Mouse (Mus musculus) bone marrow macrophage, adult 2 months (primary cell): ENCODE data around the gene Coq9. TPM values are rescaled to one million over a fixed set of nuclear protein-coding genes. Genes with fewer than 3 reads are reported as not detected.

Experiments used
- H3K27ac ChIP-seq: 2 replicates; pipeline ENCODE4 v1.5.1; 2012; ENCODE audit warnings: low read depth, low read length; ENCODE audit not compliant: insufficient read depth
- H3K4me1 ChIP-seq: 2 replicates; pipeline ENCODE4 v1.6.1; 2012; ENCODE audit warnings: low read length; ENCODE audit not compliant: control insufficient read depth, insufficient read depth
- H3K4me3 ChIP-seq: 2 replicates; pipeline ENCODE4 v1.5.1; 2012; ENCODE audit warnings: mild to moderate bottlenecking, low read length, moderate library complexity; ENCODE audit not compliant: insufficient read depth
- CTCF ChIP-seq: IDR thresholded peaks from 2 replicates; pipeline ENCODE4 v1.5.1; 2012; ENCODE audit warnings: low read depth, mild to moderate bottlenecking, low read length, moderate library complexity
- POLR2A ChIP-seq: IDR thresholded peaks from 2 replicates; pipeline ENCODE4 v1.6.1; 2012; ENCODE audit warnings: mild to moderate bottlenecking, low read depth, low read length, borderline replicate concordance
- polyA plus RNA-seq: library from polyadenylated mRNA; stranded (reverse); fragments of >200 nt; gene quantifications from 2 replicates; pipeline ENCODE4 v1.2.4, GENCODE M21; 2012; ENCODE audit not compliant: missing spikeins, insufficient read depth, insufficient read length

Gene Coq9
- polyA plus RNA-seq, 1 experiment: 34.1 TPM

- no peaks in the 10 kb centered on the region for H3K4me1 ChIP-seq
- TF ChIP-seq CTCF (no peak), POLR2A (no peak)
- no peak overlapping the region for H3K4me3 ChIP-seq
- no peak overlapping the region for H3K27ac ChIP-seq
Observed at GRCm38 (mm10) chr8:94865292-94865691, 27.2 kb downstream of the Coq9 start.

- Histone ChIP-seq H3K4me3 (no peak overlapping the region), H3K4me1 (0 out of 2 replicates have a peak, but pooled peaks cover 2% of the 10 kb centered on the region), H3K27ac (no peak overlapping the region)
- no peak for TF ChIP-seq POLR2A
- TF ChIP-seq CTCF: no peak
Observed at GRCm38 (mm10) chr8:94866921-94867320, 28.8 kb downstream of the Coq9 start.

GRCm38 (mm10) chr8:94869146-94869545 is 31.0 kb downstream of the Coq9 start:
- 0 out of 2 replicates have a peak, but pooled peaks cover 2% of the 10 kb centered on the region for H3K4me1 ChIP-seq
- H3K4me3 ChIP-seq: no peak overlapping the region
- no peak overlapping the region for H3K27ac ChIP-seq
- no peak for TF ChIP-seq CTCF
- TF ChIP-seq POLR2A: no peak

- Histone ChIP-seq H3K4me1 (0 out of 2 replicates have a peak, but pooled peaks cover 2% of the 10 kb centered on the region), H3K4me3 (no peak overlapping the region), H3K27ac (no peak overlapping the region)
- TF ChIP-seq POLR2A (no peak), CTCF (no peak)
Observed at GRCm38 (mm10) chr8:94870003-94870402, 31.9 kb downstream of the Coq9 start.

- H3K4me3 ChIP-seq: peak overlapping the region; percentile 33
- 0 out of 2 replicates have a peak, but pooled peaks cover 2% of the 10 kb centered on the region for H3K4me1 ChIP-seq
- H3K27ac ChIP-seq: no peak overlapping the region
- TF ChIP-seq CTCF (no peak), POLR2A (no peak)
Observed at GRCm38 (mm10) chr8:94870474-94871107, 32.5 kb downstream of the Coq9 start.

- peak overlapping the region; percentile 33 for H3K4me3 ChIP-seq
- 0 out of 2 replicates have a peak, but pooled peaks cover 2% of the 10 kb centered on the region for H3K4me1 ChIP-seq
- TF ChIP-seq POLR2A (no peak), CTCF (no peak)
Observed at GRCm38 (mm10) chr8:94871108-94871894, 33.2 kb downstream of the Coq9 start.

GRCm38 (mm10) chr8:94872156-94872555 is 34.0 kb downstream of the Coq9 start:
- Histone ChIP-seq H3K4me3 (no peak overlapping the region), H3K4me1 (0 out of 2 replicates have a peak, but pooled peaks cover 7% of the 10 kb centered on the region), H3K27ac (no peak overlapping the region)
- TF ChIP-seq POLR2A (no peak), CTCF (no peak)

More at GRCm38 (mm10) chr8:94871108-94871894, 33.2 kb downstream of the Coq9 start:
- no peak overlapping the region for H3K27ac ChIP-seq

- TF ChIP-seq POLR2A (no peak), CTCF (no peak)
- 0 out of 2 replicates have a peak, but pooled peaks cover 7% of the 10 kb centered on the region for H3K4me1 ChIP-seq
- H3K4me3 ChIP-seq: no peak overlapping the region
- H3K27ac ChIP-seq: no peak overlapping the region
Observed at GRCm38 (mm10) chr8:94872576-94872975, 34.5 kb downstream of the Coq9 start.

- no peak overlapping the region for H3K27ac ChIP-seq
- no peak overlapping the region for H3K4me3 ChIP-seq
- TF ChIP-seq POLR2A (no peak), CTCF (peak; percentile 98)
- H3K4me1 ChIP-seq: 0 out of 2 replicates have a peak, but pooled peaks cover 7% of the 10 kb centered on the region
Observed at GRCm38 (mm10) chr8:94874358-94874757, 36.2 kb downstream of the Coq9 start.
